Mouse (Mus musculus) liver, embryonic 16.5 days (tissue): ENCODE measurements at regions not wholly inside any gene's neighbourhood (a gene's known extent, or its start where the extent isn't known, plus 50 kb on each side); places are given as distances from the start of the nearest gene placed in this dataset.

ENCODE experiments used
- ATAC-seq: fragments of 200-750 bp; cut with Nextera tagmentation; 2 replicates; pipeline ENCODE4 v1.8.0; 2017; ENCODE audit warnings: low read depth, mild to moderate bottlenecking, moderate number of reproducible peaks, moderate library complexity
- H3K27ac ChIP-seq: fragments of 300-500 bp; sonication (generic); 2 replicates; pipeline ENCODE4 v1.5.1; 2014; ENCODE audit warnings: mild to moderate bottlenecking, low read length
- H3K27me3 ChIP-seq: fragments of 300-500 bp; sonication (generic); 2 replicates; pipeline ENCODE4 v1.6.1; 2014; ENCODE audit warnings: low read depth, low read length, mixed read lengths; ENCODE audit not compliant: control insufficient read depth, insufficient read depth
- H3K36me3 ChIP-seq: fragments of 300-500 bp; sonication (generic); 2 replicates; pipeline ENCODE4 v1.6.1; 2014; ENCODE audit warnings: mild to moderate bottlenecking; ENCODE audit not compliant: control insufficient read depth, insufficient read depth
- H3K4me1 ChIP-seq: fragments of 300-500 bp; sonication (generic); 2 replicates; pipeline ENCODE4 v1.6.1; 2014; ENCODE audit warnings: low read depth, low read length, mixed read lengths; ENCODE audit not compliant: control insufficient read depth
- H3K4me2 ChIP-seq: fragments of 300-500 bp; sonication (generic); 2 replicates; pipeline ENCODE4 v1.6.1; 2014; ENCODE audit warnings: low read depth, low read length, mixed read lengths
- H3K4me3 ChIP-seq: fragments of 300-500 bp; sonication (generic); 2 replicates; pipeline ENCODE4 v1.5.1; 2014; ENCODE audit warnings: low read depth, mild to moderate bottlenecking, low read length
- H3K9ac ChIP-seq: fragments of 300-500 bp; sonication (generic); 2 replicates; pipeline ENCODE4 v1.6.1; 2014; ENCODE audit warnings: low read depth, low read length
- H3K9me3 ChIP-seq: fragments of 300-500 bp; sonication (generic); replicated peaks from 2 replicates; pipeline ENCODE4 v1.6.1; 2016; ENCODE audit warnings: low read length; ENCODE audit not compliant: control insufficient read depth
- WGBS: fragments of 180-500 bp; shearing (Covaris S2); extraction: QIAGEN DNeasy Blood & Tissue Kit; methylation state at CpG from one replicate; pipeline ENCODE4 v1.1.7; 2014; ENCODE audit not compliant: insufficient replicate concordance; 5-methylcytosine and 5-hydroxymethylcytosine counted together

GRCm38 (mm10) chr11:52692701-52693100 is 71.7 kb upstream of the Fstl4 start:
- Histone ChIP-seq H3K4me1 (no peaks in the 10 kb centered on the region), H3K4me3 (no peak overlapping the region), H3K9ac (no peak overlapping the region), H3K36me3 (no peaks in the 10 kb centered on the region), H3K9me3 (no peaks in the 10 kb centered on the region), H3K27ac (no peak overlapping the region), H3K27me3 (no peaks in the 10 kb centered on the region), H3K4me2 (no peak overlapping the region)
- no peak for ATAC-seq
- WGBS = 62% methylated on average over 3 of the region's 3 CpGs

- Histone ChIP-seq H3K9ac (no peak overlapping the region), H3K4me1 (no peaks in the 10 kb centered on the region), H3K36me3 (no peaks in the 10 kb centered on the region), H3K9me3 (no peaks in the 10 kb centered on the region), H3K4me3 (no peak overlapping the region), H3K4me2 (no peak overlapping the region), H3K27ac (no peak overlapping the region), H3K27me3 (no peaks in the 10 kb centered on the region)
- 71% methylated on average over 10 of the region's 10 CpGs for WGBS
- no peak for ATAC-seq
Observed at GRCm38 (mm10) chr11:52701682-52702081, 62.8 kb upstream of the Fstl4 start.

- no peak overlapping the region for H3K27ac ChIP-seq
- no peak overlapping the region for H3K4me3 ChIP-seq
- no peaks in the 10 kb centered on the region for H3K36me3 ChIP-seq
- H3K4me1 ChIP-seq = no peaks in the 10 kb centered on the region
- no peak for ATAC-seq
- H3K9me3 ChIP-seq = no peaks in the 10 kb centered on the region
- H3K4me2 ChIP-seq = no peak overlapping the region
- no peaks in the 10 kb centered on the region for H3K27me3 ChIP-seq
- no peak overlapping the region for H3K9ac ChIP-seq
- 66% methylated on average over 4 of the region's 4 CpGs for WGBS
Observed at GRCm38 (mm10) chr11:52703391-52703790, 61.0 kb upstream of the Fstl4 start.
